Mouse (Mus musculus) hindbrain, embryonic 16.5 days (tissue): ENCODE results near the gene Man2b1. TPM values are rescaled to one million over a fixed set of nuclear protein-coding genes. Genes with fewer than 3 reads are reported as not detected.
A peak's percentile ranks its signal among the peaks of the same experiment; 100 is the strongest.

Experiments used
- ATAC-seq: fragments of 200-750 bp; cut with Nextera tagmentation; 2 replicates; pipeline ENCODE4 v1.8.0; 2017; ENCODE audit warnings: moderate TSS enrichment, moderate library complexity
- H3K27ac ChIP-seq: fragments of 300-500 bp; sonication (generic); 2 replicates; pipeline ENCODE4 v1.5.1; 2014; ENCODE audit warnings: low read depth, mild to moderate bottlenecking, control low read depth, low read length, moderate library complexity
- H3K27me3 ChIP-seq: fragments of 300-500 bp; sonication (generic); replicated peaks from 2 replicates; pipeline ENCODE4 v1.6.1; 2014; ENCODE audit warnings: low read length; ENCODE audit not compliant: control insufficient read depth, insufficient read depth
- H3K36me3 ChIP-seq: fragments of 300-500 bp; sonication (generic); 2 replicates; pipeline ENCODE4 v1.6.1; 2014; ENCODE audit warnings: mild to moderate bottlenecking, low read length, moderate library complexity, mixed read lengths; ENCODE audit not compliant: control insufficient read depth, insufficient read depth
- H3K4me1 ChIP-seq: fragments of 300-500 bp; sonication (generic); 2 replicates; pipeline ENCODE4 v1.6.1; 2014; ENCODE audit warnings: low read depth, low read length; ENCODE audit not compliant: control insufficient read depth, insufficient read depth
- H3K4me2 ChIP-seq: fragments of 300-500 bp; sonication (generic); 2 replicates; pipeline ENCODE4 v1.6.1; 2014; ENCODE audit warnings: mild to moderate bottlenecking, low read length, control low read depth, moderate library complexity
- H3K4me3 ChIP-seq: fragments of 300-500 bp; sonication (generic); 2 replicates; pipeline ENCODE4 v1.5.1; 2014; ENCODE audit warnings: mild to moderate bottlenecking, low read length, control low read depth, moderate library complexity
- H3K9ac ChIP-seq: fragments of 300-500 bp; sonication (generic); 2 replicates; pipeline ENCODE4 v1.6.1; 2014; ENCODE audit warnings: low read depth, mild to moderate bottlenecking, control low read depth, low read length, moderate library complexity
- H3K9me3 ChIP-seq: fragments of 300-500 bp; sonication (generic); 2 replicates; pipeline ENCODE4 v1.6.1; 2014; ENCODE audit warnings: mild to moderate bottlenecking, low read length, moderate library complexity; ENCODE audit not compliant: control insufficient read depth
- WGBS: fragments of 180-500 bp; shearing (Covaris S2); extraction: QIAGEN DNeasy Blood & Tissue Kit; methylation state at CpG from one replicate; pipeline ENCODE4 v1.1.7; 2014; 5-methylcytosine and 5-hydroxymethylcytosine counted together
- polyA plus RNA-seq: library from polyadenylated mRNA; unstranded; fragments of >200 nt; fragmentation: Nextera tagmentation; extraction: Ambion mirVana; gene quantifications from 2 replicates; pipeline ENCODE4 v1.2.1, GENCODE M21; 2015

The Man2b1 gene
- 23.1 TPM in 2 replicates for polyA plus RNA-seq

GRCm38 (mm10) chr8:85083108-85083813 is at the start of gene Man2b1:
Gene Man2b1 (plus strand): TSS chr8:85083270.
- no peaks in the 10 kb centered on the region for H3K9me3 ChIP-seq
- peaks cover 24% of the 10 kb centered on the region for H3K4me1 ChIP-seq
- peak within 1 kb of the TSS; percentile 53 for H3K9ac ChIP-seq
- H3K27me3 ChIP-seq, result no peaks in the 10 kb centered on the region
- H3K36me3 ChIP-seq, result 0 out of 2 replicates have a peak, but pooled peaks cover 2% of the 10 kb centered on the region
- peak within 1 kb of the TSS; percentile 54 for H3K4me3 ChIP-seq
- 1% methylated on average over 28 of the region's 30 CpGs for WGBS
- H3K4me2 ChIP-seq, result peak within 1 kb of the TSS; percentile 61
- peak; percentile 90 for ATAC-seq
- H3K27ac ChIP-seq, result no peak within 1 kb of the TSS

- no peaks in the 10 kb centered on the region for H3K9me3 ChIP-seq
- no peak for ATAC-seq
- H3K4me3 ChIP-seq, result no peak overlapping the region
- peaks cover 28% of the 10 kb centered on the region for H3K36me3 ChIP-seq
- 72% methylated on average over 1 of the region's 1 CpGs for WGBS
- H3K27me3 ChIP-seq, result no peaks in the 10 kb centered on the region
- no peak overlapping the region for H3K9ac ChIP-seq
- peaks cover 24% of the 10 kb centered on the region for H3K4me1 ChIP-seq
- H3K27ac ChIP-seq, result no peak overlapping the region
- H3K4me2 ChIP-seq, result no peak overlapping the region
Observed at GRCm38 (mm10) chr8:85033867-85034266, 49.2 kb upstream of the Man2b1 start.

GRCm38 (mm10) chr8:85034764-85035163 is 48.3 kb upstream of the Man2b1 start:
- H3K27ac ChIP-seq, result no peak overlapping the region
- H3K9ac ChIP-seq, result peak overlapping the region; percentile 29; the same call in 1 of the 2 replicates
- H3K4me2 ChIP-seq, result peak overlapping the region; percentile 94
- H3K36me3 ChIP-seq, result peaks cover 25% of the 10 kb centered on the region
- no peaks in the 10 kb centered on the region for H3K9me3 ChIP-seq
- ATAC-seq, result no peak
- 6% methylated on average over 12 of the region's 13 CpGs for WGBS
- peak overlapping the region; percentile 86 for H3K4me3 ChIP-seq
- no peaks in the 10 kb centered on the region for H3K27me3 ChIP-seq
- H3K4me1 ChIP-seq, result peaks cover 24% of the 10 kb centered on the region

DNA sequence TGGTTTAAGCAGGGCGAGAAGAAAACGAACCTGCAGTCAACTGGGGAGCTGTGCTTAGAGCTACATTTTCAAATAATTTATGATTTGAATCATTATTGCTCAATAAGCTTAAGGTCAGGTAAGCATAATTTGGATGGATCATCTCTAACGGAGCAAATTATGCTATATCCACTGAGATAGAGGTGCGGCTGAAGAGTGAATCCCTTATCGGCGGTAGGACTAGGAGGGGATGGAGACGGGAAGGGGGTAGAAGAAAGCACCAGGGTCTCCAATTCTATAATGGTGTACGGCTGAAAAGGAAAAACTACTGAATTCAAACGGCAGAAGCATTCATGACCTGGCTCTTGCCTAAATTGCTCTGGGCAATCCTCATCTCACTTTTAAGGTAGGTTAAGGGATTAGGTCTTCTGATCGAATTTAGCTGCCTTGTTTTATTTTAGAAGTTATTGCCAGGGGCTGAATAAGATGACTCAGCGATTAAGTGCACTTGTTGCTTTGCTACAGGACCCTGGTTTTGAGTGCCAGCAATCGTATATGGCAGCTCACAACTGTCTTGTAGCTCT is 47.8 kb upstream of the Man2b1 start:
- WGBS, result 6% methylated on average over 12 of the region's 12 CpGs

DNA sequence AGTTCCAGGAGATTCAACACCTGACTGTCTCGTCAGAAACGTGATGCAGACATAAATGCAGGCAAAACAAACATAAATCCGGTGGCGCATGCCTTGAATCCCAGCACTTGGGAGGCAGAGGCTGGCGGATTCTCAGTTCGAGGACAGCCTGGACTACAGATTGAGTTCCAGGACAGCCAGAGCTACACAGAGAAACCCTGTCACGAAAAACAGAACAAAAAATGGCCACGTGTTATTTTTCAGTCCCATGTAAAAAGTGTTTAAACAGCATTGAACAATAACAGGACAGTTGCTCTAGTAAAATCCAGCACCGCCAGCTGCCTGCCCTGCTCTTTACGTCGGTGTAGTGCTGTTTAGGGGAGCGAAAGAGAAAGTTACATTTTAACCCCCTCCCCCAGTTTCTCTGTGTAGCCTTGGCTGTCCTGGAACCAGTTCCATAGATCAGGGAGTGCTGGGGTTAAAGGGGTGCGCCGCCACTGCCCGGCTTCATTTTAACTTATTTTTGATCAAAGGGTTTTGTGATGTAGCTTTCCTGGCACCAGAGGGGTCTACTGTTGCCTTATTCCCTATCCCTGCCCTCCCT is 47.3 kb upstream of the Man2b1 start:
- Histone ChIP-seq H3K9me3 (no peaks in the 10 kb centered on the region), H3K4me1 (peaks cover 28% of the 10 kb centered on the region), H3K27ac (peak overlapping the region; percentile 80), H3K36me3 (peaks cover 22% of the 10 kb centered on the region), H3K4me3 (peak overlapping the region; percentile 86), H3K9ac (peak overlapping the region; percentile 54), H3K4me2 (peak overlapping the region; percentile 94), H3K27me3 (no peaks in the 10 kb centered on the region)
- WGBS, result under 1% methylated on average over 15 of the region's 15 CpGs
- no peak for ATAC-seq

More for the DNA sequence above, 47.8 kb upstream of the Man2b1 start:
- H3K4me1 ChIP-seq, result peaks cover 28% of the 10 kb centered on the region
- H3K27me3 ChIP-seq, result no peaks in the 10 kb centered on the region
- ATAC-seq, result no peak
- peak overlapping the region; percentile 54; the same call in 1 of the 2 replicates for H3K9ac ChIP-seq
- H3K27ac ChIP-seq, result no peak overlapping the region
- peaks cover 21% of the 10 kb centered on the region for H3K36me3 ChIP-seq
- peak overlapping the region; percentile 94 for H3K4me2 ChIP-seq
- H3K9me3 ChIP-seq, result no peaks in the 10 kb centered on the region
- H3K4me3 ChIP-seq, result peak overlapping the region; percentile 86

- WGBS, result 0% methylated on average over 9 of the region's 9 CpGs
- Histone ChIP-seq H3K27ac (peak overlapping the region; percentile 80), H3K4me3 (peak overlapping the region; percentile 86), H3K9ac (peak overlapping the region; percentile 54), H3K4me2 (peak overlapping the region; percentile 94), H3K4me1 (peaks cover 28% of the 10 kb centered on the region), H3K36me3 (peaks cover 24% of the 10 kb centered on the region), H3K9me3 (no peaks in the 10 kb centered on the region), H3K27me3 (no peaks in the 10 kb centered on the region)
- ATAC-seq, result peak; percentile 64
Observed at GRCm38 (mm10) chr8:85036381-85036717, 46.7 kb upstream of the Man2b1 start.

DNA sequence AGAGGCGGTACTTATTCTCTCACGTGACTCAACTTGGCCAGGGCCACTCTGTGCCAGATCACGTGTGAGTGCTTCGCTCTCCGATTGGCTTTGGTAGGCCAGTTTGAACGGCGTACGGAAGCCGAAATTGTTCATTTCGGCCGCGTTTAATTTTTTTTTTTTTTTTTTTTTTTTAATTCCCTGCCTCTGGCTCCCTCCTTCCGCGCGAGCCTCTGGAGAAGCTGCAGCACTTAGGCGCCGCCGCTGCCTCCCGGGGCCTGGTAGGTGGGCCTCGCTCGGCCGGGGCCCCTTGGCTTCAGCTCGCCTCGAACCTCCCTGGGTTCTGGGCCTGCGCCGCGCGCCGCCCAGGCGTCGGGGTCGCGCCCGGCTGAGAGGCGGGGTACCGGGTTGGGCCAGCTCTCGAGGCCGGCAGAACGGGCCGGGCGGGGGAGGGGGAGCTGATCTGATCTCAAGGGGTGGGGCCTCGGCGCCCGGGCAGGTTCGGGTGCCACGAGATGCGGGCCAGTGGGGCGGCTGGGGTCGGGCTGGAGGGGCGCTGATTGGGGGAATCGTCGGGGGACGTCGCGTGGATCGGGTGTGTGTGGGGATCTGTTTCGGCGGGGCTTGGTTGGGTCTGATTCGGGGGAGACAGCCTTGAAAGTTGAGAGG is 46.2 kb upstream of the Man2b1 start, which contains the start of gene Tnpo2:
Gene Tnpo2 (plus strand): TSS at position 198 of the 648 bp plus-strand sequence.
- ATAC-seq, result peak; percentile 92
- Histone ChIP-seq H3K27ac (peak within 1 kb of the TSS; percentile 99), H3K4me3 (peak within 1 kb of the TSS; percentile 86), H3K27me3 (no peaks in the 10 kb centered on the region), H3K4me2 (peak within 1 kb of the TSS; percentile 94), H3K9ac (peak within 1 kb of the TSS; percentile 91), H3K9me3 (no peaks in the 10 kb centered on the region), H3K36me3 (peaks cover 23% of the 10 kb centered on the region), H3K4me1 (peaks cover 28% of the 10 kb centered on the region)
- under 1% methylated on average over 59 of the region's 59 CpGs for WGBS

GRCm38 (mm10) chr8:85037366-85037680 is 45.7 kb upstream of the Man2b1 start:
- H3K9ac ChIP-seq, result peak overlapping the region; percentile 91
- peak overlapping the region; percentile 94 for H3K4me2 ChIP-seq
- WGBS, result 0% methylated on average over 14 of the region's 14 CpGs
- H3K9me3 ChIP-seq, result no peaks in the 10 kb centered on the region
- peak overlapping the region; percentile 86 for H3K4me3 ChIP-seq
- peaks cover 21% of the 10 kb centered on the region for H3K36me3 ChIP-seq
- peak overlapping the region; percentile 99 for H3K27ac ChIP-seq
- H3K4me1 ChIP-seq, result peaks cover 28% of the 10 kb centered on the region
- no peaks in the 10 kb centered on the region for H3K27me3 ChIP-seq
- ATAC-seq, result peak; percentile 62
